Mouse (Mus musculus): ENCODE data around the gene Coro2a. TPM values are rescaled to one million over a fixed set of nuclear protein-coding genes. Genes with fewer than 3 reads are reported as not detected.
"Not testable (repeated sequence)": the region's sequence is repeated elsewhere in the genome, so short reads cannot be mapped to it uniquely, and the experiment has no call there.

Coro2a gene
- total and polyA plus RNA-seq, 3 experiments, result 0.35 to 6.8 TPM; not detected in 1

DNA sequence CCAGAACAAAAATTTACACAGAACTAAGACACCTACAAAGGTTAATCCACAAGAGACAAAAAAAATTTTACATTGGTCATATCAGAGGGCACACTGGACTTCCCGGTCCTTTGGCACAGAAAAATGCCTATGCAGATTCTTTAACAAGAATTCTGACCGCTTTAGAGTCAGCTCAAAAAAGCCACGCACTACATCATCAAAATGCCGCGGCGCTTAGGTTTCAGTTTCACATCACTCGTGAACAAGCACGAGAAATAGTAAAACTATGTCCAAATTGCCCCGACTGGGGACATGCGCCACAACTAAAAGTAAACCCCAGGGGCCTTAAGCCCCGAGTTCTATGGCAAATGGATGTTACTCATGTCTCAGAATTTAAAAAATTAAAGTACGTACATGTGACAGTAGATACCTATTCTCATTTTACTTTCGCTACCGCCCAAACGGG, 21.2 kb downstream of the Coro2a start:
- peak overlapping the region; percentile 62 to 92 for H3K4me3 ChIP-seq (ENCODE audit: control insufficient read depth in 1 of 2, insufficient read depth in 1 of 2, low read depth in 2 of 2, low read length in 2 of 2)
- DNase-seq (ENCODE audit: low read depth, low spot score); H3K9me3 ChIP-seq (replicated peaks; ENCODE audit: insufficient read depth, low read length); H3K79me2 ChIP-seq (ENCODE audit: control insufficient read depth, insufficient read depth, low read length, poor library complexity); H3K4me1 ChIP-seq (ENCODE audit: control insufficient read depth in 1 of 2, insufficient read depth in 2 of 2, low read length in 2 of 2); H3K27me3 ChIP-seq (ENCODE audit: control insufficient read depth in 1 of 2, insufficient read depth in 2 of 2, low read length in 2 of 2): not testable (repeated sequence)
- H3K9ac ChIP-seq (ENCODE audit: control insufficient read depth, low read depth, low read length, poor library complexity, severe bottlenecking), result peak overlapping the region; percentile 44
- H3K36me3 ChIP-seq (ENCODE audit: control insufficient read depth in 1 of 2, insufficient read depth in 2 of 2, low read length in 2 of 2), result peaks cover 0 to 17% of the 10 kb centered on the region in 2 experiments; a peak in 2 of 4 replicates
- TF ChIP-seq MXI1 (IDR thresholded peaks at IDR 0.05; ENCODE audit: low read depth, low read length) (0 out of 2 replicates have a peak, but pooled peaks have one; percentile 25), MAX (IDR thresholded peaks at IDR 0.05; ENCODE audit: low read length) (0 out of 2 replicates have a peak, but pooled peaks have one; percentile 13)
- peak overlapping the region; percentile 2; the same call in 1 of the 2 replicates for H3K27ac ChIP-seq (ENCODE audit: control insufficient read depth, low read depth, low read length)

DNA sequence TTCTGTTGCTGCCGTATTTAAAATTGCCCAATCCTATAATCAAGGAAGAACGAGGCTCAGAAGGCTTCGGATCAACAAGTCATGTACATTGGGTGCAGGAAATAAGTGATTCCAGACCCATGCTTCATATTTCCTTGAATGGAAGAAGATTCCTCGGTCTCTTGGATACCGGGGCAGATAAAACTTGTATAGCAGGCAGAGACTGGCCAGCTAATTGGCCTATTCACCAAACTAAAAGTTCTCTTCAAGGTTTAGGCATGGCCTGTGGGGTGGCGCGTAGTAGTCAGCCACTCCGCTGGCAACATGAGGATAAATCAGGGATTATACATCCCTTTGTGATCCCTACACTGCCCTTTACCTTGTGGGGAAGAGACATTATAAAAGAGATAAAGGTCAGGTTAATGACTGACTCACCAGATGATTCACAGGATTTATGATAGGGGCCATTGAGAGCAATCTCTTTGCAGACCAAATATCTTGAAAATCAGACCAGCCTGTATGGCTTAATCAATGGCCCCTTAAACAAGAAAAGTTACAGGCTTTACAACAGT, 23.1 kb downstream of the Coro2a start:
- not testable (repeated sequence) for H3K4me3 ChIP-seq (ENCODE audit: control insufficient read depth in 1 of 2, insufficient read depth in 1 of 2, low read depth in 2 of 2, low read length in 2 of 2)

DNA sequence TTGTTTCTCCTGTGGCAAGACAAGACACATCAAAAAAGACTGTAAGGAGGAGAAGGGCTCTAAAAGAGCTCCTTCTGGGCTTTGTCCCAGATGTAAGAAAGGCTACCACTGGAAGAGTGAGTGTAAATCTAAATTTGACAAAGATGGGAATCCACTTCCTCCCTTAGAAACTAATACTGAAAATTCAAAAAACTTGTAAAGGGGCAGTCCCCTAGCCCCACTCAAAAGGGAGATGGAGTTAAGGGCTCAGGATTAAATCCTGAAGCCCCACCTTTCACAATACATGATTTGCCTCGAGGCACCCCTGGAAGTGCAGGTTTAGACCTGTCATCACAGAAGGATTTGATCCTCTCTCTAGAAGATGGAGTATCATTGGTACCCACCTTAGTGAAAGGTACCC, 23.8 kb downstream of the Coro2a start:
- Histone ChIP-seq H3K79me2 (ENCODE audit: control insufficient read depth, insufficient read depth, low read length, poor library complexity) (no peaks in the 10 kb centered on the region), H3K9me3 (replicated peaks; ENCODE audit: insufficient read depth, low read length) (no peaks in the 10 kb centered on the region), H3K9ac (ENCODE audit: control insufficient read depth, low read depth, low read length, poor library complexity, severe bottlenecking) (no peak overlapping the region), H3K36me3 (ENCODE audit: control insufficient read depth in 1 of 2, insufficient read depth in 2 of 2, low read length in 2 of 2) (peaks cover 0 to 21% of the 10 kb centered on the region in 2 experiments; a peak in 2 of 4 replicates), H3K27me3 (ENCODE audit: control insufficient read depth in 1 of 2, insufficient read depth in 2 of 2, low read length in 2 of 2) (peaks cover 0 to 2% of the 10 kb centered on the region in 2 experiments; a peak in 1 of 4 replicates), H3K4me1 (ENCODE audit: control insufficient read depth in 1 of 2, insufficient read depth in 2 of 2, low read length in 2 of 2) (peaks cover 6 to 19% of the 10 kb centered on the region in 2 experiments), H3K4me3 (ENCODE audit: control insufficient read depth in 1 of 2, insufficient read depth in 1 of 2, low read depth in 2 of 2, low read length in 2 of 2) (no peak overlapping the region), H3K27ac (ENCODE audit: control insufficient read depth, low read depth, low read length) (no peak overlapping the region)
- no peak for DNase-seq (ENCODE audit: low read depth, low spot score)
- no peak for TF ChIP-seq ETS1 (IDR thresholded peaks at IDR 0.05; ENCODE audit: low read depth, low read length)
- no peak for TF ChIP-seq SMC3 (IDR thresholded peaks at IDR 0.05; ENCODE audit: low read depth, low read length)
- TF ChIP-seq MYC (IDR thresholded peaks at IDR 0.05; ENCODE audit: low read depth, low read length), result no peak
- TF ChIP-seq SIN3A (IDR thresholded peaks at IDR 0.05; ENCODE audit: low read length), result no peak
- no peak for TF ChIP-seq MXI1 (IDR thresholded peaks at IDR 0.05; ENCODE audit: low read depth, low read length)
- no peak for TF ChIP-seq RCOR1 (IDR thresholded peaks at IDR 0.05; ENCODE audit: low read depth, low read length)

More for the DNA sequence above, 23.1 kb downstream of the Coro2a start:
- Histone ChIP-seq H3K4me1 (ENCODE audit: control insufficient read depth in 1 of 2, insufficient read depth in 2 of 2, low read length in 2 of 2) (peaks cover 7 to 21% of the 10 kb centered on the region in 2 experiments), H3K36me3 (ENCODE audit: control insufficient read depth in 1 of 2, insufficient read depth in 2 of 2, low read length in 2 of 2) (peaks cover 0 to 23% of the 10 kb centered on the region in 2 experiments; a peak in 2 of 4 replicates)
- not testable (repeated sequence) for H3K9me3 ChIP-seq (replicated peaks; ENCODE audit: insufficient read depth, low read length); DNase-seq (ENCODE audit: low read depth, low spot score); H3K27me3 ChIP-seq (ENCODE audit: control insufficient read depth in 1 of 2, insufficient read depth in 2 of 2, low read length in 2 of 2); H3K9ac ChIP-seq (ENCODE audit: control insufficient read depth, low read depth, low read length, poor library complexity, severe bottlenecking); H3K27ac ChIP-seq (ENCODE audit: control insufficient read depth, low read depth, low read length); H3K79me2 ChIP-seq (ENCODE audit: control insufficient read depth, insufficient read depth, low read length, poor library complexity)

DNA sequence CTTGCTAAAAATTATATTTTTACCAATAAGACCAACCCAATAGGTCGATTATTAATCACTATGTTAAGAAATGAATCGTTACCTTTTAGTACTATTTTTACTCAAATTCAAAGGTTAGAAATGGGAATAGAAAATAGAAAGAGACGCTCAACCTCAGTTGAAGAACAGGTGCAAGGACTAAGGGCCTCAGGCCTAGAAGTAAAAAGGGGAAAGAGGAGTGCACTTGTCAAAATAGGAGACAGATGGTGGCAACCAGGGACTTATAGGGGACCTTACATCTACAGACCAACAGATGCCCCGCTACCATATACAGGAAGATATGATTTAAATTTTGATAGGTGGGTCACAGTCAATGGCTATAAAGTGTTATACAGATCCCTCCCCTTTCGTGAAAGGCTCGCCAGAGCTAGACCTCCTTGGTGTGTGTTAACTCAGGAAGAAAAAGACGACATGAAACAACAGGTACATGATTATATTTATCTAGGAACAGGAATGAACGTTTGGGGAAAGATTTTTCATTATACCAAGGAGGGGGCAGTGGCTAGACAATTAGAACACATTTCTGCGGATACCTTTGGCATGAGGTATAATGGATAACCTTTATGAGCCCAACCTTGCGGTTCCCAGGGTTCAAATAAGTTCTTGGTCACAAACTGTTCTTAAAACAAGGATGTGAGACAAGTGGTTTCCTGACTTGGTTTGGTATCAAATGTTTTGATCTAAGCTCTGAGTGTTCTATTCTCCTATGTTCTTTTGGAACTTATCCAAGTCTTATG, 26.3 kb downstream of the Coro2a start:
- not testable (repeated sequence) for H3K27me3 ChIP-seq (ENCODE audit: control insufficient read depth in 1 of 2, insufficient read depth in 2 of 2, low read length in 2 of 2); H3K9ac ChIP-seq (ENCODE audit: control insufficient read depth, low read depth, low read length, poor library complexity, severe bottlenecking); DNase-seq (ENCODE audit: low read depth, low spot score); H3K4me3 ChIP-seq (ENCODE audit: control insufficient read depth in 1 of 2, insufficient read depth in 1 of 2, low read depth in 2 of 2, low read length in 2 of 2); H3K9me3 ChIP-seq (replicated peaks; ENCODE audit: insufficient read depth, low read length); H3K79me2 ChIP-seq (ENCODE audit: control insufficient read depth, insufficient read depth, low read length, poor library complexity)
- Histone ChIP-seq H3K36me3 (ENCODE audit: control insufficient read depth in 1 of 2, insufficient read depth in 2 of 2, low read length in 2 of 2) (peaks cover 0 to 14% of the 10 kb centered on the region in 2 experiments; a peak in 2 of 4 replicates), H3K27ac (ENCODE audit: control insufficient read depth, low read depth, low read length) (0 out of 2 replicates have a peak overlapping the region, but pooled peaks have one; percentile 15), H3K4me1 (ENCODE audit: control insufficient read depth in 1 of 2, insufficient read depth in 2 of 2, low read length in 2 of 2) (peaks cover 3 to 17% of the 10 kb centered on the region in 2 experiments; a peak in 3 of 4 replicates)
